Mouse (Mus musculus): Measurements from ENCODE around the gene Msx1. TPM values are rescaled to one million over a fixed set of nuclear protein-coding genes. Genes with fewer than 3 reads are reported as not detected.

Gene Msx1
- not detected for total RNA-seq (2023)

DNA sequence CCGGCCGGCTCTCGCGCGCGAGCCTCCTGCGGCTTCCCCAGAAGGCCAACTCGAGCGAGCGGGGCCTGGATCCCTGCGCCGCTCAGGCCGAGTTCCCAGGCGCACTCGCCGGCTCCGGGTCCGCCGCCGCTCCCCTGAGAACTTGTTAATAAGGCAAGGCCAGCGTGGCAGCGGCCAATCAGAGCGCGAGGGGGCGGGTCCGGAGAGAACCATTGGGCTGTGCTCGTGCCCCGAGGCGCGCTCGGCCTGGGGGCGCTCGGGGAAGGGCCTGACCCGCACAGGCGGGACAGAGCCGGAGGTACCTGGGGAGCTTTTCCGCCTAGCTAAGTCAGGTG is at the start of gene Msx1:
Gene Msx1, minus strand, starts transcription at position 123 of the 335 bp plus-strand sequence.

Other genes starting within 250 kb of the Msx1 start
- gene Stk32b, start 107.4 kb downstream of the Msx1 start, total RNA-seq (2023), result not detected
- not detected for gene Cytl1, start 89.1 kb downstream of the Msx1 start, total RNA-seq (2023)
- 10 to 100 TPM; 29.6 to 33.2 TPM for gene Stx18, start 214.2 kb upstream of the Msx1 start, total RNA-seq (2023)